Mouse (Mus musculus): ENCODE data around the gene Cc2d1b. TPM values are rescaled to one million over a fixed set of nuclear protein-coding genes. Genes with fewer than 3 reads are reported as not detected.

Cc2d1b gene
- polyA plus RNA-seq (2014; fragmentation: Illumina TruSeq; extraction: RNeasy Lipid Tissue Mini Kit (QIAGEN cat#74804); ENCODE audit: low read depth, low replicate concordance): 64.3 TPM

DNA sequence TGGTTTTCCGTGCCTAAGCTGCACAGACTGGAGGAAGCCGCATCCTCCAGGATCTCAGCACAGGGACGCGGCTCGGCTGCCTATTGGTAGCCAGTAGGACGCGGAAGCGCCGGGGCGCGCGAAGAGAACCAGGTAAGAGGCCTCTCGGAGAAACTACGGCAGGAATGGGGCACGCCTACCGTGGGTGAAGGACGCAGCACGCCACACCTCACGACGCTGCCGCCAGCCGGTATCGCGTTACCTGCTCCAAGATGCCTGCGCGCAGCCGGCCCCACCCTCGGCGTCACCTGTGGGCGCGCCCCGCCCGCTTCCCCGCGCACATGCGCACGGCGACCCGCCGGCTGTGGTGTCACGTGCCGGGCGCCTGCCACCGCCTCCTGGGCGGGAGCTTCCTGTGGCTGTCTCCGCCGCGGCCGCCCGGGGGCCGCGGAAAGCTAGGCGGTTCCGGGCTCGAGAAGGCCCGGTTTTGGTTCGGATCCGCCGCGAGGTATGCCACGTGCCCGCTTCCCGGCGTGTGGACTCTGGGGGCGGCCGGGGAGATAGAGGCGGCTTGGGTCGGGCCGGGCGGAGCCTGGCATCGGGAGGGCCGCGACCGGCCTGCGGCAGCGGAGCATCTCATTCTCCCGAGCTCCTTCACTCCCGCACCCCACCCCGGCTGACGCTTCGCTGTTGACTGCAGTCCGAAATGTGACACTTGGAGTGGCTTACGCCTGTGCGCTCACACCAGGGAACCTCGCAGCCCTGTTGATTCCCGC lies at the start of gene Cc2d1b:
Cc2d1b (plus strand) TSS at position 354 of the 755 bp plus-strand sequence.

DNA sequence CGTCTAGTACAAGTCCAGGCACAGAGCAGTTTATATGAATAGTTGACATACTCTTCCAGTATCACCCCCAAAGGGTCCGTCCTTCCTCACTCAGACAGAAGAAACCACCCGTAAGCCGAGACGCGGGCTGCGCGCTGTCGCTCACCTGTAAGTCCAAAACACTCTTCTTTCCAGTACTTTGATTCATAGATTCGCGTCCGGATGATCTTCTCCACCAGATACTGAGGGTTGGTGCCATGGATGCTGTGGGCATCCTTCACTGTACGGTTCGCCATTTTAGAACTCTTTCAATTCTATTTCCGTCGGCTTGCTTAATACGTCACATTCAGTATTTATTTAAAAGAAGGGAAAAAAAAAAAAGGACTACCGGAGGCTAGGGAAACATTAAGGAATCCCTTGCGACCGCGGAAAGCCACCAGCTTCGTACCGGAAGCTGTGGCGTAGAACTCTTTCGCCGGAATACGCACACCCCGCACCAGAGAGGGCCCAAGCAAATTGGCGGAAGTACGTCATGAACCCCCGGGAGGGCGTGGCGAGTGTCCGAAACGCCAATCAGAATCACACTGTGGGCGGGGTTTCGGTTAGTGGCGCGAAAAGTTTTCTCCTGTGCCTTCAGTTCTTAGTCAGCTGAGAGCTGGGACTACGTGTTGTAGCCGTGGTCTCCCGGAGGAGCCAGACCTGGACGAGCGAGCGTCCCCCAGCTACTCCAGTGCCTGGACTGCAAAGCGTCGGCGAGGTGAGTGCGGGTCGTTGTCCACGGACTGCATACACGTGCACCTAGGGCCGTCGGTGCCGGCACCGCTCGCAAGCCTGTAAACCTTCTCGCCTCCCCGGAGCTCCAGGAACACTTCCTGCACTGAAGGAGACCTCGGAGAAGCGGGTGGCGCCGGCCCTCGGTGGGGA lies 40.6 kb upstream of the Cc2d1b start, which contains the start of the genes Prpf38a and Orc1:
Prpf38a (minus strand) TSS at position 497 of the 903 bp plus-strand sequence.
Orc1 (plus strand) TSS at position 584 of the 903 bp plus-strand sequence.

Other genes starting within 250 kb of the Cc2d1b start
- not detected for gene Shisal2a, start 236.6 kb upstream of the Cc2d1b start, polyA plus RNA-seq (2014; fragmentation: Illumina TruSeq; extraction: RNeasy Lipid Tissue Mini Kit (QIAGEN cat#74804); ENCODE audit: low read depth, low replicate concordance)
- 0.82 TPM for gene Gpx7, start 213.0 kb upstream of the Cc2d1b start, polyA plus RNA-seq (2014; fragmentation: Illumina TruSeq; extraction: RNeasy Lipid Tissue Mini Kit (QIAGEN cat#74804); ENCODE audit: low read depth, low replicate concordance)
- gene Tut4, start 160.5 kb upstream of the Cc2d1b start, polyA plus RNA-seq (2014; fragmentation: Illumina TruSeq; extraction: RNeasy Lipid Tissue Mini Kit (QIAGEN cat#74804); ENCODE audit: low read depth, low replicate concordance): 62.6 TPM
- gene Prpf38a, start 40.6 kb upstream of the Cc2d1b start, polyA plus RNA-seq (2014; fragmentation: Illumina TruSeq; extraction: RNeasy Lipid Tissue Mini Kit (QIAGEN cat#74804); ENCODE audit: low read depth, low replicate concordance): 68.6 TPM
- 6.3 TPM for gene Orc1, start 40.5 kb upstream of the Cc2d1b start, polyA plus RNA-seq (2014; fragmentation: Illumina TruSeq; extraction: RNeasy Lipid Tissue Mini Kit (QIAGEN cat#74804); ENCODE audit: low read depth, low replicate concordance)
- 1.7 TPM for gene 3110021N24Rik, start 99.7 kb downstream of the Cc2d1b start, polyA plus RNA-seq (2014; fragmentation: Illumina TruSeq; extraction: RNeasy Lipid Tissue Mini Kit (QIAGEN cat#74804); ENCODE audit: low read depth, low replicate concordance)
- gene Zfyve9, start 160.9 kb downstream of the Cc2d1b start, polyA plus RNA-seq (2014; fragmentation: Illumina TruSeq; extraction: RNeasy Lipid Tissue Mini Kit (QIAGEN cat#74804); ENCODE audit: low read depth, low replicate concordance): 28.0 TPM
- 219 TPM for gene Btf3l4, start 213.7 kb downstream of the Cc2d1b start, polyA plus RNA-seq (2014; fragmentation: Illumina TruSeq; extraction: RNeasy Lipid Tissue Mini Kit (QIAGEN cat#74804); ENCODE audit: low read depth, low replicate concordance)
- gene Txndc12, start 214.7 kb downstream of the Cc2d1b start, polyA plus RNA-seq (2014; fragmentation: Illumina TruSeq; extraction: RNeasy Lipid Tissue Mini Kit (QIAGEN cat#74804); ENCODE audit: low read depth, low replicate concordance): 47.0 TPM
- 15.6 TPM for gene Kti12, start 227.8 kb downstream of the Cc2d1b start, polyA plus RNA-seq (2014; fragmentation: Illumina TruSeq; extraction: RNeasy Lipid Tissue Mini Kit (QIAGEN cat#74804); ENCODE audit: low read depth, low replicate concordance)
- not detected for gene A730015C16Rik, start 228.7 kb downstream of the Cc2d1b start, polyA plus RNA-seq (2014; fragmentation: Illumina TruSeq; extraction: RNeasy Lipid Tissue Mini Kit (QIAGEN cat#74804); ENCODE audit: low read depth, low replicate concordance)

Measured in sigmoid colon, adult 10 weeks (tissue).